Mouse (Mus musculus): ENCODE data around the gene Syce2. TPM values are rescaled to one million over a fixed set of nuclear protein-coding genes. Genes with fewer than 3 reads are reported as not detected.
A peak's percentile ranks its signal among the peaks of the same experiment; 100 is the strongest.

Gene Syce2
- polyA plus RNA-seq, 1 experiment, result 138 TPM

DNA sequence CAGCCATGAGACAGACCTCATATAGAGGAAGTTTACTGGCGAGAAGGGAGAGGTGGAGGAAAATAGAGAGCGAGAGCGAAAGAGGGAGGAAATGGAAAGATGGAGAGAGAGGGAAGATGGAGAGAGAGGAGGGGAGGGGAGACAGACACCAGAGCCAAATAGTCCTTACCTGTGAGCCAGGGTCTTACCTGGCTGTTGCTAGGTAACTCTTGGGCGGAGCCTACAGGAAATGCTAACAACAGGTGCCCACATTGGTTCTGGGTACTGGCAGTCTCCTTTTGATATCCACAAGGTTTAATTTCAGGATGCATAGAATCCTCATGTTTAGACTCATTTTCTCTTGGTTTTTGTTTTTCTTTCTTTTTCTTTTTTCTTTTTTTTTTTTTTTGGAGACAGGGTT, 1.1 kb downstream of the Syce2 start:
- H3K36me3 ChIP-seq (ENCODE audit: control insufficient read depth, insufficient read depth, low read length), result peaks cover 1% of the 10 kb centered on the region
- peak overlapping the region; percentile 97 for H3K4me3 ChIP-seq (ENCODE audit: control insufficient read depth, low read depth, low read length)
- no peaks in the 10 kb centered on the region for H3K27me3 ChIP-seq (ENCODE audit: control insufficient read depth, insufficient read depth, low read length)
- peak overlapping the region; percentile 97 for H3K27ac ChIP-seq (ENCODE audit: control insufficient read depth, insufficient read depth, low read depth, low read length)
- TF ChIP-seq CTCF (IDR thresholded peaks at IDR 0.05; ENCODE audit: control insufficient read depth, insufficient read depth, insufficient replicate concordance, low read depth, low read length) (no peak), POLR2A (IDR thresholded peaks at IDR 0.05; ENCODE audit: control insufficient read depth, low read depth, low read length) (peak; percentile 19; the same call in 1 of the 2 replicates)
- peaks cover 8% of the 10 kb centered on the region for H3K4me1 ChIP-seq (ENCODE audit: control insufficient read depth, insufficient read depth, low read length)

DNA sequence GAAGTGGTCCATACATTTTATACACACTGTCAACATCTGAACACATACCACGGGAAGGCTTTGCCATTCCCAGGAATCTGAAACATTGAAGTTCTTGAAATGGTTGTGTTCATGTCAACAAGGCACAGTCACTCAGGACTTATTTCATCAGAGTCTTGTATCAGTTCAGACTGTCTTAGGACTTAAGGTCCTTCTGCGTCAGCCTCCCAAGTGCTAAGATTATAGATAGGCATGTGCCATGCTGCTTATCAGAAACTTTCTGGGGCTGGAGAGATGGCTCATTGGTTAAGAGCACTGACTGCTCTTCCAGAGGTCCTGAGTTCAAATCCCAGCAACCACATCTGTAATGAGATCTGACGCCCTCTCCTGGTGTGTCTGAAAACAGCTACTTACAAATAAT, 2.4 kb downstream of the Syce2 start:
- Histone ChIP-seq H3K4me1 (ENCODE audit: control insufficient read depth, insufficient read depth, low read length) (peaks cover 8% of the 10 kb centered on the region), H3K27ac (ENCODE audit: control insufficient read depth, insufficient read depth, low read depth, low read length) (no peak overlapping the region), H3K36me3 (ENCODE audit: control insufficient read depth, insufficient read depth, low read length) (no peaks in the 10 kb centered on the region), H3K4me3 (ENCODE audit: control insufficient read depth, low read depth, low read length) (no peak overlapping the region), H3K27me3 (ENCODE audit: control insufficient read depth, insufficient read depth, low read length) (no peaks in the 10 kb centered on the region)
- TF ChIP-seq CTCF (IDR thresholded peaks at IDR 0.05; ENCODE audit: control insufficient read depth, insufficient read depth, insufficient replicate concordance, low read depth, low read length) (no peak), POLR2A (IDR thresholded peaks at IDR 0.05; ENCODE audit: control insufficient read depth, low read depth, low read length) (no peak)

GRCm38 (mm10) chr8:84877297-84878035, 5.6 kb downstream of the Syce2 start:
- TF ChIP-seq CTCF (IDR thresholded peaks at IDR 0.05; ENCODE audit: control insufficient read depth, insufficient read depth, insufficient replicate concordance, low read depth, low read length) (no peak), POLR2A (IDR thresholded peaks at IDR 0.05; ENCODE audit: control insufficient read depth, low read depth, low read length) (no peak)
- H3K27me3 ChIP-seq (ENCODE audit: control insufficient read depth, insufficient read depth, low read length), result no peaks in the 10 kb centered on the region
- H3K27ac ChIP-seq (ENCODE audit: control insufficient read depth, insufficient read depth, low read depth, low read length), result no peak overlapping the region
- H3K4me3 ChIP-seq (ENCODE audit: control insufficient read depth, low read depth, low read length), result no peak overlapping the region
- no peaks in the 10 kb centered on the region for H3K36me3 ChIP-seq (ENCODE audit: control insufficient read depth, insufficient read depth, low read length)
- H3K4me1 ChIP-seq (ENCODE audit: control insufficient read depth, insufficient read depth, low read length), result peaks cover 5% of the 10 kb centered on the region

DNA sequence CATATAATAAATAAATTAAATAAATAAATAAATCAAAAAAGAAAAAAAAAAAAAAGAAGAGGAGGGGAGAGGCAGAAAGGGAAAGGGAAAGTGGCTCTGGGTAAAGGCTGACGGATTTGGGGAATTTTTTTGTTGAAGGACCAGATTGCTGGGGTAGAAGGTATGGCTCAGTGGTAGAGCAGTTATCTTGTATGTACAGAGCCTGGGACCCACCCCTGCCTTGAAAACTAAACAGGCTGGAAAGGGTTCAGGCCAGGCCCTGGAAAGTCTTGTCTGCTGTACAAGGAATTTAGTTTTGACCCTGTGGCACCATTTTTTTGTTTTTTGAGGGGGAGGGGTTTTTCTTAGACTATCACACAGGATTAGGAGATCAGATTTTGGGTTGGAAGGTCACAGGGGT, 7.0 kb downstream of the Syce2 start:
- no peak overlapping the region for H3K27ac ChIP-seq (ENCODE audit: control insufficient read depth, insufficient read depth, low read depth, low read length)
- H3K27me3 ChIP-seq (ENCODE audit: control insufficient read depth, insufficient read depth, low read length), result no peaks in the 10 kb centered on the region
- no peak overlapping the region for H3K4me3 ChIP-seq (ENCODE audit: control insufficient read depth, low read depth, low read length)
- TF ChIP-seq POLR2A (IDR thresholded peaks at IDR 0.05; ENCODE audit: control insufficient read depth, low read depth, low read length), result no peak
- no peak for TF ChIP-seq CTCF (IDR thresholded peaks at IDR 0.05; ENCODE audit: control insufficient read depth, insufficient read depth, insufficient replicate concordance, low read depth, low read length)
- no peaks in the 10 kb centered on the region for H3K4me1 ChIP-seq (ENCODE audit: control insufficient read depth, insufficient read depth, low read length)
- H3K36me3 ChIP-seq (ENCODE audit: control insufficient read depth, insufficient read depth, low read length), result no peaks in the 10 kb centered on the region

DNA sequence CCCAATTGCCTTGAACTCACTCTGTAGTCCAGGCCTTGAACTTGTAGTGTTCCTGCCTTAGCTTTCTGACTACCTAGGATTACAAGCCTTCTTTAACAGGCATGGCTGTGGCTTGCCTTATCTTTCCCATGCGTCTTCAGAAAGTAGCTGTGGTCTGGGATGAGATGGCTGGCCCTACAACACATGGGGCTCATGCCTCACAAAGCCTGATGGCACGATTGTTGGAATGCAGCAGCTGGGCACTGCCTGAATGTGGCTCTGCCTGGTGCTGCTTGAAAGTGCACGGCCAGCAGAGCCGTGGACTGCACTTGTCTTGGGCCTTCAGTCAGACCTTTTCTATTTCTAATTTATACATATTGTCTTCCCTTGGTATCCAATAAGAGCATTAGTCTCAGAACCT, 12.8 kb downstream of the Syce2 start:
- no peak overlapping the region for H3K27ac ChIP-seq (ENCODE audit: control insufficient read depth, insufficient read depth, low read depth, low read length)
- TF ChIP-seq POLR2A (IDR thresholded peaks at IDR 0.05; ENCODE audit: control insufficient read depth, low read depth, low read length) (no peak), CTCF (IDR thresholded peaks at IDR 0.05; ENCODE audit: control insufficient read depth, insufficient read depth, insufficient replicate concordance, low read depth, low read length) (no peak)
- no peak overlapping the region for H3K4me3 ChIP-seq (ENCODE audit: control insufficient read depth, low read depth, low read length)
- no peaks in the 10 kb centered on the region for H3K4me1 ChIP-seq (ENCODE audit: control insufficient read depth, insufficient read depth, low read length)
- H3K36me3 ChIP-seq (ENCODE audit: control insufficient read depth, insufficient read depth, low read length), result no peaks in the 10 kb centered on the region; the same call in 1 of the 2 replicates
- H3K27me3 ChIP-seq (ENCODE audit: control insufficient read depth, insufficient read depth, low read length), result no peaks in the 10 kb centered on the region

GRCm38 (mm10) chr8:84888280-84888679, 16.4 kb downstream of the Syce2 start:
- Histone ChIP-seq H3K27ac (ENCODE audit: control insufficient read depth, insufficient read depth, low read depth, low read length) (no peak overlapping the region), H3K4me1 (ENCODE audit: control insufficient read depth, insufficient read depth, low read length) (peaks cover 5% of the 10 kb centered on the region), H3K4me3 (ENCODE audit: control insufficient read depth, low read depth, low read length) (no peak overlapping the region), H3K27me3 (ENCODE audit: control insufficient read depth, insufficient read depth, low read length) (no peaks in the 10 kb centered on the region), H3K36me3 (ENCODE audit: control insufficient read depth, insufficient read depth, low read length) (no peaks in the 10 kb centered on the region; the same call in 1 of the 2 replicates)
- TF ChIP-seq POLR2A (IDR thresholded peaks at IDR 0.05; ENCODE audit: control insufficient read depth, low read depth, low read length) (no peak), CTCF (IDR thresholded peaks at IDR 0.05; ENCODE audit: control insufficient read depth, insufficient read depth, insufficient replicate concordance, low read depth, low read length) (no peak)

GRCm38 (mm10) chr8:84889141-84889540, 17.2 kb downstream of the Syce2 start:
- Histone ChIP-seq H3K27ac (ENCODE audit: control insufficient read depth, insufficient read depth, low read depth, low read length) (no peak overlapping the region), H3K36me3 (ENCODE audit: control insufficient read depth, insufficient read depth, low read length) (no peaks in the 10 kb centered on the region; the same call in 1 of the 2 replicates), H3K4me3 (ENCODE audit: control insufficient read depth, low read depth, low read length) (no peak overlapping the region), H3K27me3 (ENCODE audit: control insufficient read depth, insufficient read depth, low read length) (no peaks in the 10 kb centered on the region), H3K4me1 (ENCODE audit: control insufficient read depth, insufficient read depth, low read length) (peaks cover 11% of the 10 kb centered on the region)
- no peak for TF ChIP-seq CTCF (IDR thresholded peaks at IDR 0.05; ENCODE audit: control insufficient read depth, insufficient read depth, insufficient replicate concordance, low read depth, low read length)
- no peak for TF ChIP-seq POLR2A (IDR thresholded peaks at IDR 0.05; ENCODE audit: control insufficient read depth, low read depth, low read length)

Data from testis, adult 2 months (tissue).